Mouse (Mus musculus) G1E (cell line): ENCODE measurements around the gene Mylk.

Experiments
- CTCF ChIP-seq: IDR thresholded peaks from 2 replicates; pipeline ENCODE4 v1.5.1; 2012; ENCODE audit warnings: low read depth, low read length, inconsistent platforms, mixed read lengths
- GATA1 ChIP-seq: IDR thresholded peaks from 2 replicates; pipeline ENCODE4 v1.6.1; 2012; ENCODE audit warnings: borderline replicate concordance, low read length, inconsistent platforms, mixed read lengths
- TAL1 ChIP-seq: conservative IDR thresholded peaks from 2 replicates; pipeline ENCODE4 v1.6.1; 2012; ENCODE audit warnings: low read depth, low read length, inconsistent platforms, mixed read lengths

DNA sequence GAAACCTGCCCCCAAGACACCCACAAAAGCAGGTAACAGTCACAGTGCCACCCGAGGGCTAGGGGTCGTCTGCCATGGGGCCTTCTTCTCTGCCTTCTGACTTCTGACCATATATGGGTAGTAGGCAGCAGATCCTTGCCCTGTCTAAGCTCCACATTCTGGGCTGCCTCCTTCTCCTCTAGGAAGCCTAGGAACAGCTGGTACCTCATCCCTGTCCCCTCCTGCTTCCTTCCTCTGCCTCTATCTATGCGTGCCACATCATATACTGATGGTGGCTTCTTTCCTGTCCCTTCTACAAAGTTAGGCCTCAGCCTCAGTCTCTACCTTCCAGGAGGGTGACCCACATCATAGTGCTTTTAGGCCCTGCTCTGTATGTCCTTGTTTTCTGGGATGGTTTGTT lies 207.8 kb downstream of the Mylk start:
- no peak for TF ChIP-seq CTCF
- no peak for TF ChIP-seq GATA1
- TF ChIP-seq TAL1 = no peak
